Mouse (Mus musculus): ENCODE measurements around the gene Pex10. TPM values are rescaled to one million over a fixed set of nuclear protein-coding genes. Genes with fewer than 3 reads are reported as not detected.

Pex10 gene
- polyA plus RNA-seq, 1 experiment from 2014 or later = 26.2 TPM

DNA sequence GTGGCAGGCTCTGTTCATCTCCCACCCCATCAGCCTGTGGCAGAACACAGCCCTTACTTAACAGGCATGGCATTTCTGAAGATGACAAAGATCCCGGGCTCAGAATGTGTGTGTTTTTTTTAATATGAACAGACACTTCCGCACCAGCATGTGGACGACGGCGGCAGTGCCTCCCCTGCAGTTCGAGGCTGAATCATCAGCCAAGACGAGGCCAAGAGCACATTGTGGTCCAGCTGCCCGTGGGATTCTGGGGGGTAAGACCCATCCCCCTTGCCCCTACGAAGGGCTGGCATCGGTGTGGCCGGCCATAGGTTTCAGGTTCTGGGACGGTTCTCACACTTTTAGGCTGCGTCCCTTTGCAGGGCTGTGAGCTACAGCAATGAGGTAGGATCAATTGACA lies 32.0 kb upstream of the Pex10 start:
- no peak overlapping the region for H3K4me2 ChIP-seq
- peaks cover 6% of the 10 kb centered on the region; the same call in 1 of the 2 replicates for H3K27me3 ChIP-seq
- no peak overlapping the region for H3K9ac ChIP-seq
- H3K4me3 ChIP-seq = no peak overlapping the region
- no peaks in the 10 kb centered on the region for H3K9me3 ChIP-seq
- no peak for ATAC-seq (ENCODE audit: borderline replicate concordance, extremely low read depth, low FRiP score, low TSS enrichment)
- 55% methylated on average over 13 of the region's 13 CpGs for WGBS
- no peaks in the 10 kb centered on the region for H3K36me3 ChIP-seq
- no peak overlapping the region for H3K27ac ChIP-seq
- H3K4me1 ChIP-seq = no peaks in the 10 kb centered on the region

DNA sequence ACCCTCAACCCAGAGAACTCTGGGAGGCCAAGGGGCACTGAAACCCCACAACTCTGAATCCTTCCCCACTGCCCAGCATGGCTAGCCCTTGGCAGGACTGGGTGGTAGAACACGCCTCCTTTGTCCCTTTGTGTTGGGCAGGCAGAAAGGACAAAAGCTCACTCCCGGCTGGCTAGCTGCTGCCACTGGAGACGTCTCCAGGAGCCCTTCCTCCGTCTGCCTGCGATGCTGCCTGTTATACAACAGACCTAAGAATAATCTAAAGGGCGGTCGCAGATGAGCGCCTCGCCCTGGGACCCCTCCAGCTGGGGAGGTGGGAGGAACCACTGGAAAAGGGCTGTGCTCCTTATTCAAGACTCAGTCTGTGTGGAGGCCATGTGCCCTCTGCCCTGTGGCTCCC lies 26.6 kb upstream of the Pex10 start:
- Histone ChIP-seq H3K4me2 (no peak overlapping the region), H3K4me3 (no peak overlapping the region), H3K9me3 (no peaks in the 10 kb centered on the region), H3K27me3 (peaks cover 54% of the 10 kb centered on the region), H3K27ac (no peak overlapping the region), H3K4me1 (peaks cover 8% of the 10 kb centered on the region; the same call in 1 of the 2 replicates), H3K36me3 (no peaks in the 10 kb centered on the region), H3K9ac (no peak overlapping the region)
- ATAC-seq (ENCODE audit: borderline replicate concordance, extremely low read depth, low FRiP score, low TSS enrichment) = no peak
- 45% methylated on average over 9 of the region's 9 CpGs for WGBS

DNA sequence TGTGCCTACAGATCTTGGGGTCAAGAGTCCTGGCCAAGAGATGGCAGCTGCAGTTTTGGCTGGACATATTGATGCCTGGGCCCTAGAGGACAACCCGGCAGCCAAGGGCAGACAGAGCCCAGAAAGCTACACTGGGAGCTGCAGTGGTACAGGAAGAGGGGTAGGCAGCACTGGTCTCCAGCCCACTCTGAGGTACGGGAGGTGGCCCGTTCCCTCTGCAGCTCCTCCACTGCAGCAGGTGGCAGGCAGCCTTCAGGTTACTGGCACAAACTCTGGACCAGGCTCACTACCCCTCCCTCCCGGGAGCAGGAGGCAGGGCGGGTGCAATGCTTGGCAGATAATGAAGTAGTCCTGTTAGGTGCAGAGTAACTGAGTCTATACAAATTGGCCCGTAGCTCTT lies 26.1 kb upstream of the Pex10 start:
- H3K4me3 ChIP-seq = no peak overlapping the region
- H3K4me2 ChIP-seq = no peak overlapping the region
- H3K4me1 ChIP-seq = peaks cover 8% of the 10 kb centered on the region; the same call in 1 of the 2 replicates
- no peak for ATAC-seq (ENCODE audit: borderline replicate concordance, extremely low read depth, low FRiP score, low TSS enrichment)
- H3K27me3 ChIP-seq = peaks cover 58% of the 10 kb centered on the region
- no peaks in the 10 kb centered on the region for H3K9me3 ChIP-seq
- no peaks in the 10 kb centered on the region for H3K36me3 ChIP-seq
- no peak overlapping the region for H3K27ac ChIP-seq
- WGBS = 66% methylated on average over 6 of the region's 6 CpGs
- no peak overlapping the region for H3K9ac ChIP-seq

DNA sequence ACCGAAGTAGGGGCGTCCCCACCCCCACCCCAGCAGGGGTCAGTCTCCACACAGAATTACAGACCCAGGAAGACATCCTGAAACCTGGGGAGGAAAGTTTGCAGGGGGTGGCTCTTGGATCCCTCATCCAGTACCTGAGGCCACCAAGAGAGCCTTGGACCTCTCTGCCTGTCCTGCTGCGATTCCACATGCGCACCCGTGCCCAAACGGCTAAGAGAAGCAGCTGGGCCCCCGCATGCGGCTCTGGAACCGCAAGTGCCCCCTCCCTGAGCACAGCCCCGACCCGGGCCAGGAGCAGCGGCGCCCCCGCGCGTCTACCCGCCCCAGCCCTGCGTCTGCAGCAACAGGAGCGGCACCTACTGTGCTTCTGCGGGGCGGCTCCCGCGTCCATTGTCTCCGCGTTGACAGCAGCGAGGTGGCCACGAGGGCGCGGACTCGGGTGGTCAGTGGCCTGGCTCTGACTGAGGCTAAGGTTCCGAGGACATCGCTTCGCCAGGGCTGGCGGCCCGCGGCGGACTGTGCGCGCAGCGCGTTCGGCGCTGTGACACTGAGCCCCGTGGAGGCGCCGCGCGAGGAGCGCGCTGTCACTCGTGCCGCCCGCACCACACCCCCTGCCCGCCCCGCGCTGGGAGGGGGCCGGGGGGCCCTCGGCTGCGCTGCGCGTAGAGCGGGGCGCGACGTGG lies 24.1 kb upstream of the Pex10 start:
- Histone ChIP-seq H3K4me2 (peak overlapping the region; percentile 58), H3K27me3 (peaks cover 64% of the 10 kb centered on the region), H3K4me1 (peaks cover 8% of the 10 kb centered on the region; the same call in 1 of the 2 replicates), H3K9ac (no peak overlapping the region), H3K4me3 (peak overlapping the region; percentile 29), H3K27ac (no peak overlapping the region), H3K36me3 (no peaks in the 10 kb centered on the region), H3K9me3 (no peaks in the 10 kb centered on the region)
- ATAC-seq (ENCODE audit: borderline replicate concordance, extremely low read depth, low FRiP score, low TSS enrichment) = no peak
- WGBS = 3% methylated on average over 65 of the region's 65 CpGs

DNA sequence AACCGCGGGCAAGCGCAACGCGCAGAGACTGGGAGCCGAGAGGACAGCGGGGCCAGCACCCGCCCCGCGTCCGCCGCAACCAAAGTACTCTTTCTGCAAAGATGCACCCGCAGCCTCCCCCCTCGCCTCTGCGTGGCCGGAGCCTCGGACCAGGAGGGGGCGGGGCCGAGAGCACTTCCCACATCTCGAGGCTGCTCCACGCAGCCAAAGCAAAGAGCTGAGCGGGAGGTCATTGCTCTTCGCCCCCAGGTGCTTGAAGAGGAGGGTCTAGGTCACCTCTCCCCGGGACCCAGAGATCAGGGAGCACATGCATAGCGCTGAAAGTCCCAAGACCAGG lies 23.6 kb upstream of the Pex10 start:
- Histone ChIP-seq H3K9ac (no peak overlapping the region), H3K27me3 (peaks cover 64% of the 10 kb centered on the region), H3K27ac (no peak overlapping the region), H3K9me3 (no peaks in the 10 kb centered on the region), H3K4me1 (peaks cover 8% of the 10 kb centered on the region; the same call in 1 of the 2 replicates), H3K4me3 (peak overlapping the region; percentile 29), H3K4me2 (peak overlapping the region; percentile 58), H3K36me3 (no peaks in the 10 kb centered on the region)
- no peak for ATAC-seq (ENCODE audit: borderline replicate concordance, extremely low read depth, low FRiP score, low TSS enrichment)
- under 1% methylated on average over 24 of the region's 25 CpGs for WGBS

DNA sequence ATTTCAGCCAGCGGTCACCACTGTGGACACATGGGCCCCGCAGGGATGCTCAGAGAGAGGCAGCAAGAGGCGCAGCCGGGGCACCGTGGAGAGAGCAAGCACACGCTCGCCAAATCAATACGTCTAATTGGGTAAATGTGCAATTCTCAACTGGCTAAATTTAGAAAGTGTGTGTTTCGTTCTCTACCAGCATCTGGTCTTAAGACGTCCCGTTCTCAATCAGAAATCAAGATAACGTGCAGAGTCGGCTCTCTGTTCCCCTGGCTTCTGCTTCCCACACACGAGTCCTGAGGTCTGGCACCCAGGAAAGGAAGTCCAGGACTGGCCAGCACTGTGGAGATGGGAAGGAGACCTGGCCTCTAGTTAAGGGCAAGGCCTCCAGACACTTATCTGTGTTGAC lies 20.2 kb upstream of the Pex10 start:
- Histone ChIP-seq H3K27ac (no peak overlapping the region), H3K9me3 (no peaks in the 10 kb centered on the region), H3K27me3 (peaks cover 45% of the 10 kb centered on the region), H3K9ac (no peak overlapping the region), H3K4me2 (no peak overlapping the region), H3K4me3 (no peak overlapping the region), H3K36me3 (no peaks in the 10 kb centered on the region), H3K4me1 (peaks cover 8% of the 10 kb centered on the region; the same call in 1 of the 2 replicates)
- no peak for ATAC-seq (ENCODE audit: borderline replicate concordance, extremely low read depth, low FRiP score, low TSS enrichment)
- 77% methylated on average over 14 of the region's 14 CpGs for WGBS

DNA sequence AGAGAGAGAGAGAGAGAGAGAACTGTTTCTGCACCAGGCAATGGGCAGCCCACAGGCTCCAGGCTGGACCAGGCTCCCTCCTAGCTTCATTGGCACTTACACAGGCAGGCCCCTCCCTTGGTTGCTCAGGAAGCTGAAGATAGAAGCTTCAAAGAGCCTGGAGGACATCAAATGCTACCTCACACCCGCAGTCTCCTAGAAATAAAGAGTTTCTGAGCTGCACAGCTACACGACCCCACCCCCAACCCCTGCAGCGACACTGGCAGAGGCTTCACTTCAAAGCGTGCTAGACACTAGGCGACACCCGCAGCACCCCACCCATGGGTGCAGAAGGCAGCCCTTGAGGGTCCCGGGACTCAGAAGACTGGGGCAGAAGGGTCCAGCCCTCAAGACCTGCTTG lies 16.7 kb upstream of the Pex10 start:
- no peak for ATAC-seq (ENCODE audit: borderline replicate concordance, extremely low read depth, low FRiP score, low TSS enrichment)
- 63% methylated on average over 7 of the region's 7 CpGs for WGBS
- peaks cover 10% of the 10 kb centered on the region; the same call in 1 of the 2 replicates for H3K27me3 ChIP-seq

DNA sequence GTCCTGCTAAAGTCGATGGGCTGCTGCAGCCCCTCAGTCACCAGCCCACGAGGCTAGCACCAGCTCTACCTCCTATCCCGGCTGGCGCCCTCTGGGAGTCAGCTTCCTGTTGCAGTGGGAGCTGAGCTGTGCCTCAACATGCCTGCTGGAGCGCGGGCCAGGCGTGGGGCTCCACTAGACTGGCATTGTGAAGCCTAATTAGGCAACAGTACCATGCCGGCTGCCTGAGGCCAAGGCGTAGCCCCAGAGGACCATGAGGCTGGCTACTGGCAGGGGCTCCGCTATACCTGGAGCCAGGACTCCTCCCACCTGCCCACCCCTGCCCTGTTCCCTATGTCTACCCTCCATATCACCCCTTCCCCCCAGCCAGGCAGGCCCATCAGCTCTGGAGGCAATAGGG lies 10.1 kb upstream of the Pex10 start, which contains the start of gene Plch2:
TSS of gene Plch2 (minus strand) at position 61 of the 400 bp plus-strand sequence.
- Histone ChIP-seq H3K36me3 (no peaks in the 10 kb centered on the region), H3K27ac (peak within 1 kb of the TSS; percentile 10; the same call in 1 of the 2 replicates), H3K27me3 (no peaks in the 10 kb centered on the region; the same call in 1 of the 2 replicates), H3K4me2 (no peak within 1 kb of the TSS), H3K4me3 (no peak within 1 kb of the TSS), H3K4me1 (peaks cover 14% of the 10 kb centered on the region; the same call in 1 of the 2 replicates), H3K9ac (no peak within 1 kb of the TSS), H3K9me3 (no peaks in the 10 kb centered on the region)
- 0 out of 2 replicates have a peak, but pooled peaks have one; percentile 6 for ATAC-seq (ENCODE audit: borderline replicate concordance, extremely low read depth, low FRiP score, low TSS enrichment)
- WGBS = 58% methylated on average over 10 of the region's 10 CpGs

More for the DNA sequence above, 16.7 kb upstream of the Pex10 start:
- Histone ChIP-seq H3K9ac (no peak overlapping the region), H3K36me3 (no peaks in the 10 kb centered on the region), H3K4me1 (no peaks in the 10 kb centered on the region), H3K27ac (no peak overlapping the region), H3K4me3 (no peak overlapping the region), H3K9me3 (no peaks in the 10 kb centered on the region), H3K4me2 (no peak overlapping the region)

DNA sequence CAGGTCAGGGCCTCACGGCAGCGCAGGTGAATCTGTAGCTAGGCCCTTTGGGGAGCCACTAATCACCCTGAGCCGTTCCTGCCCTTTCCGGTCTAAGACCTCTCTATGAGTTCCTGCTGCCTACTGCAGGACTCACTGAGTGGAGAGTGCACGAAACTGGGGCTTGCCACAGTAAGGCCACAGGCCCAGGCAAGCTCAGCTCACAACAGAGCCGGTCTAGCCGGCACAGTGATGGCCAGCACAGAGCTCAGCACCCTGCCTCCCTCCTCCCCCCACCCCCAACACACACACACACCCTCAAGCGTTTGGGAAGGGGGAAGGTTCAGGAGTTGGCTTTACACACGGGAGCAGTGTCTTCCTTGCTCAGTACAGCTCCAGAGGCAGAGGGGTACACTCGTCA lies 8.5 kb upstream of the Pex10 start:
- H3K4me2 ChIP-seq = no peak overlapping the region
- H3K27me3 ChIP-seq = no peaks in the 10 kb centered on the region; the same call in 1 of the 2 replicates
- H3K27ac ChIP-seq = 0 out of 2 replicates have a peak overlapping the region, but pooled peaks have one; percentile 5
- peaks cover 16% of the 10 kb centered on the region; the same call in 1 of the 2 replicates for H3K4me1 ChIP-seq
- no peak overlapping the region for H3K9ac ChIP-seq
- ATAC-seq (ENCODE audit: borderline replicate concordance, extremely low read depth, low FRiP score, low TSS enrichment) = no peak
- no peak overlapping the region for H3K4me3 ChIP-seq
- no peaks in the 10 kb centered on the region for H3K36me3 ChIP-seq
- WGBS = 38% methylated on average over 10 of the region's 10 CpGs
- H3K9me3 ChIP-seq = no peaks in the 10 kb centered on the region

DNA sequence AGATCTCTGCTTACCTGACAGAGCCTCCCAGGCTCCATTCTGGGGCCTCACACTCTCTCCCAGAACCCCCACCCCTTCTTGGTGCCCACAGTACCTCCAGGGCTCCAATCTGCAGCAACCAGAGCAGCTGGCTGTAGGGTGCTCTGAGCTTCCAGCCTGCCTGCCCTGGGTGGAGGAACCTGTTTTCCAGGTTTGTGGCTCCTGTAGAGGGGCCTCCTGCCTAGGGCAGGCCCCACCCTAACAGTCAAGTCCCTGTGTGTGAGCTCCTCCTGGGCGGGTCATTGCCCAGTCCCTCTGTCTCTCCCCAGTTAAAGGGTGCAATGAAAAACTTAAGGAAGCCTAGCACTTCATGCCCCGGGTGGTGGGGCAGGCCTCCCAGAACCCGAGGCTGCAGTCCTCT lies 2.9 kb upstream of the Pex10 start:
- Histone ChIP-seq H3K4me2 (peak overlapping the region; percentile 42), H3K9ac (peak overlapping the region; percentile 6; the same call in 1 of the 2 replicates), H3K4me1 (peaks cover 33% of the 10 kb centered on the region), H3K27ac (peak overlapping the region; percentile 94), H3K36me3 (peaks cover 9% of the 10 kb centered on the region), H3K9me3 (no peaks in the 10 kb centered on the region), H3K4me3 (peak overlapping the region; percentile 13; the same call in 1 of the 2 replicates), H3K27me3 (no peaks in the 10 kb centered on the region)
- 18% methylated on average over 3 of the region's 3 CpGs for WGBS
- ATAC-seq (ENCODE audit: borderline replicate concordance, extremely low read depth, low FRiP score, low TSS enrichment) = peak; percentile 59

DNA sequence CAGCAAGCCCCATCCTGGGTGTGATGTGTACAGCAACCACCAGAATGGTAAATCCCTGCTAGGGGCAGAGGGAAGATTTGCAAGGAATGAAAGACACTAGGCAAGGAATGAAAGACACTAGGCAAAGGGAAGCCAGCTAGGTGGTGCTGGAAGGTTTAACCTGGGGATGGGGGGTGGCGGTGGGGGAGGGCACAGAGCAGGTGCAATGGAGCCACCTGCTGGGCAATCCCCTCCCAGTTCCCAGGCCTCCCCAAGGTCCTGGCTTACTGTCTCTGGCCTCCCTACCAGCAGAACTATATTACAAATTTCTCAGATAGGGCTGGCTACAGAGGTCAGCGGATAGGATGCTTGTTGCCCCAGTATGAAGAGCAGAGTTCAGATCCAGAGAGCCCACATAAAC lies 2.3 kb upstream of the Pex10 start:
- Histone ChIP-seq H3K36me3 (peaks cover 14% of the 10 kb centered on the region), H3K9me3 (no peaks in the 10 kb centered on the region), H3K27me3 (no peaks in the 10 kb centered on the region), H3K4me1 (peaks cover 33% of the 10 kb centered on the region), H3K4me2 (no peak overlapping the region; the same call in none of the 2 replicates), H3K9ac (no peak overlapping the region), H3K4me3 (no peak overlapping the region), H3K27ac (peak overlapping the region; percentile 94)
- ATAC-seq (ENCODE audit: borderline replicate concordance, extremely low read depth, low FRiP score, low TSS enrichment) = no peak
- WGBS = 56% methylated on average over 2 of the region's 2 CpGs

Data from lung, embryonic 15.5 days (tissue).